Comparison of ENCODE assay signal across 10 mouse cellular contexts in genomic region chr1:172631721-172632120, GRCm38 (mm10). TPM values are rescaled to one million over a fixed set of nuclear protein-coding genes. Genes with fewer than 3 reads are reported as not detected.
DNase-seq lines count a peak whose midpoint lies in the region; ATAC-seq and TF ChIP-seq lines count a peak whose summit lies in the region.
"Had no signal": no experiment of that assay in that cellular context is flagged by ENCODE, and none has a peak within 500 bp of the region (broad histone marks: within the 10 kb centered on the region; RNA-seq: fewer than 3 reads in every experiment).

No protein-coding gene starts in this region.

- 0 out of 2 replicates have a peak overlapping the region, but pooled peaks have one; percentile 63 for H3K4me3 ChIP-seq in hindbrain, embryonic 15.5 days
- no peak overlapping the region for H3K4me3 ChIP-seq in hindbrain, embryonic 12.5 days
- H3K4me3 ChIP-seq in midbrain, embryonic 14.5 days (replicated peaks; ENCODE audit: low read depth, low read length), result no peak overlapping the region
- no peak overlapping the region for H3K4me3 ChIP-seq in midbrain, embryonic 16.5 days (ENCODE audit: low read depth, low read length)
- no peak overlapping the region for H3K4me3 ChIP-seq in thymus, adult 2 months (ENCODE audit: control insufficient read depth, insufficient read depth, low read length)

- H3K36me3 ChIP-seq in hindbrain, embryonic 15.5 days, result no peaks in the 10 kb centered on the region
- no peaks in the 10 kb centered on the region for H3K36me3 ChIP-seq in hindbrain, embryonic 12.5 days
- H3K36me3 ChIP-seq in midbrain, embryonic 14.5 days (ENCODE audit: control insufficient read depth, insufficient read depth, low read length), result no peaks in the 10 kb centered on the region
- H3K36me3 ChIP-seq in midbrain, embryonic 16.5 days (ENCODE audit: control insufficient read depth, insufficient read depth, low read length), result no peaks in the 10 kb centered on the region
- no peaks in the 10 kb centered on the region for H3K36me3 ChIP-seq in thymus, adult 2 months (ENCODE audit: control insufficient read depth, insufficient read depth, low read length)

- no peak for TF ChIP-seq POLR2A in thymus, adult 2 months (IDR thresholded peaks at IDR 0.05; ENCODE audit: control insufficient read depth, extremely low read depth, insufficient read depth, low read length, poor library complexity)

- no peaks in the 10 kb centered on the region for H3K4me1 ChIP-seq in hindbrain, embryonic 15.5 days (replicated peaks)
- H3K4me1 ChIP-seq in hindbrain, embryonic 12.5 days, result no peaks in the 10 kb centered on the region
- no peaks in the 10 kb centered on the region for H3K4me1 ChIP-seq in midbrain, embryonic 14.5 days (ENCODE audit: control insufficient read depth, insufficient read depth, low read length)
- H3K4me1 ChIP-seq in midbrain, embryonic 16.5 days (ENCODE audit: control insufficient read depth, insufficient read depth, low read length), result peaks cover 4% of the 10 kb centered on the region; the same call in 1 of the 2 replicates
- H3K4me1 ChIP-seq in thymus, adult 2 months (replicated peaks; ENCODE audit: control insufficient read depth, insufficient read depth, low read length), result no peaks in the 10 kb centered on the region

- WGBS in hindbrain, embryonic 15.5 days, result 88% methylated on average over 5 of the region's 5 CpGs
- WGBS in hindbrain, embryonic 12.5 days, result 92% methylated on average over 5 of the region's 5 CpGs
- 86% methylated on average over 5 of the region's 5 CpGs for WGBS in midbrain, embryonic 14.5 days
- WGBS in midbrain, embryonic 16.5 days, result 84% methylated on average over 5 of the region's 5 CpGs
- 92% methylated on average over 5 of the region's 5 CpGs for WGBS in thymus, adult 2 months

- no peak overlapping the region for H3K9ac ChIP-seq in hindbrain, embryonic 15.5 days
- no peak overlapping the region for H3K9ac ChIP-seq in hindbrain, embryonic 12.5 days
- no peak overlapping the region for H3K9ac ChIP-seq in midbrain, embryonic 14.5 days (replicated peaks; ENCODE audit: low read length)
- H3K9ac ChIP-seq in midbrain, embryonic 16.5 days (ENCODE audit: low read depth, low read length), result no peak overlapping the region

- 0 out of 2 replicates have a peak overlapping the region, but pooled peaks have one; percentile 74 for H3K4me2 ChIP-seq in hindbrain, embryonic 15.5 days
- H3K4me2 ChIP-seq in hindbrain, embryonic 12.5 days (replicated peaks), result no peak overlapping the region
- peak overlapping the region; percentile 75; the same call in 1 of the 2 replicates for H3K4me2 ChIP-seq in midbrain, embryonic 14.5 days (ENCODE audit: low read length)
- no peak overlapping the region for H3K4me2 ChIP-seq in midbrain, embryonic 16.5 days (ENCODE audit: low read length)

- ATAC-seq in hindbrain, embryonic 15.5 days (ENCODE audit: low FRiP score, low read depth), result no peak
- ATAC-seq in hindbrain, embryonic 12.5 days (ENCODE audit: low FRiP score), result no peak
- no peak for ATAC-seq in midbrain, embryonic 14.5 days (ENCODE audit: low FRiP score, low TSS enrichment)
- ATAC-seq in midbrain, embryonic 16.5 days, result no peak

- H3K27me3 ChIP-seq in hindbrain, embryonic 15.5 days, result no peaks in the 10 kb centered on the region
- H3K27me3 ChIP-seq in hindbrain, embryonic 12.5 days, result no peaks in the 10 kb centered on the region
- H3K27me3 ChIP-seq in midbrain, embryonic 14.5 days (ENCODE audit: control insufficient read depth, insufficient read depth, low read length), result no peaks in the 10 kb centered on the region
- H3K27me3 ChIP-seq in midbrain, embryonic 16.5 days (ENCODE audit: control insufficient read depth, insufficient read depth, low read depth, low read length), result no peaks in the 10 kb centered on the region
- H3K27me3 ChIP-seq in thymus, adult 2 months (ENCODE audit: control insufficient read depth, insufficient read depth, low read length), result no peaks in the 10 kb centered on the region
- H3K27me3 ChIP-seq: Patski had no signal

- no peak for TF ChIP-seq CTCF in thymus, adult 2 months (IDR thresholded peaks at IDR 0.05; ENCODE audit: borderline replicate concordance, control insufficient read depth, extremely low read depth, insufficient read depth, low read length, poor library complexity)

- no peak overlapping the region for H3K27ac ChIP-seq in hindbrain, embryonic 15.5 days (replicated peaks)
- H3K27ac ChIP-seq in hindbrain, embryonic 12.5 days, result no peak overlapping the region
- no peak overlapping the region for H3K27ac ChIP-seq in midbrain, embryonic 14.5 days (replicated peaks; ENCODE audit: low read depth, low read length)
- no peak overlapping the region for H3K27ac ChIP-seq in midbrain, embryonic 16.5 days (ENCODE audit: low read length)
- no peak overlapping the region for H3K27ac ChIP-seq in thymus, adult 2 months (ENCODE audit: control insufficient read depth, insufficient read depth, low read length)

- DNase-seq in cerebellum, adult 9-10 months, result peak; percentile 35
- DNase-seq in cerebellum, postnatal 14 days, result no peak
- no peak for DNase-seq in midbrain, embryonic 14.5 days
- no peak for DNase-seq in thymus, adult 2 months
- DNase-seq in spleen, adult 18-20 months, result no peak

- no peaks in the 10 kb centered on the region for H3K9me3 ChIP-seq in hindbrain, embryonic 15.5 days
- H3K9me3 ChIP-seq in hindbrain, embryonic 12.5 days (replicated peaks), result no peaks in the 10 kb centered on the region
- no peaks in the 10 kb centered on the region for H3K9me3 ChIP-seq in midbrain, embryonic 14.5 days (ENCODE audit: control insufficient read depth, low read length)
- no peaks in the 10 kb centered on the region for H3K9me3 ChIP-seq in midbrain, embryonic 16.5 days (replicated peaks; ENCODE audit: control insufficient read depth, low read length, poor library complexity, severe bottlenecking)

RNA-seq across cellular contexts. Expression of gene Dusp23, which starts 1.0 kb away (rescaled TPM):
- 8.5 and 10.1 TPM in 2 replicates for polyA plus RNA-seq in hindbrain, embryonic 15.5 days (2015; fragmentation: Nextera tagmentation; extraction: Ambion mirVana)
- polyA plus RNA-seq in hindbrain, embryonic 12.5 days (2016; fragmentation: Nextera tagmentation; extraction: Ambion mirVana), result 7.9 and 8.6 TPM in 2 replicates
- 6.3 and 8.7 TPM in 2 replicates for polyA plus RNA-seq in midbrain, embryonic 14.5 days (2014; fragmentation: Nextera tagmentation; extraction: Ambion mirVana)
- 7.1 and 8.0 TPM in 2 replicates for polyA plus RNA-seq in midbrain, embryonic 16.5 days (2015; fragmentation: Nextera tagmentation; extraction: Ambion mirVana)
- polyA plus RNA-seq in thymus, adult 2 months (2012; rRNA removed), result 14.2 and 16.1 TPM in 2 replicates

RNA-seq across cellular contexts. Expression of gene Fcrl6, which starts 29.4 kb away (rescaled TPM):
- 0.22 and 0.26 TPM in 2 replicates for polyA plus RNA-seq in hindbrain, embryonic 15.5 days (2015; fragmentation: Nextera tagmentation; extraction: Ambion mirVana)
- 0.34 TPM in 1 of 2 replicates, not detected in the other for polyA plus RNA-seq in hindbrain, embryonic 12.5 days (2016; fragmentation: Nextera tagmentation; extraction: Ambion mirVana)
- polyA plus RNA-seq in midbrain, embryonic 14.5 days (2014; fragmentation: Nextera tagmentation; extraction: Ambion mirVana), result 0.14 TPM in 1 of 2 replicates, not detected in the other
- 0.09 and 0.12 TPM in 2 replicates for polyA plus RNA-seq in midbrain, embryonic 16.5 days (2015; fragmentation: Nextera tagmentation; extraction: Ambion mirVana)
- polyA plus RNA-seq in thymus, adult 2 months (2012; rRNA removed), result not detected in 2 replicates
- polyA plus RNA-seq: C2C12, Patski had no signal

RNA-seq across cellular contexts. Expression of gene Slamf8, which starts 41.4 kb away (rescaled TPM):
- 0.13 TPM in 1 of 2 replicates, not detected in the other for polyA plus RNA-seq in hindbrain, embryonic 15.5 days (2015; fragmentation: Nextera tagmentation; extraction: Ambion mirVana)
- not detected in 2 replicates for polyA plus RNA-seq in hindbrain, embryonic 12.5 days (2016; fragmentation: Nextera tagmentation; extraction: Ambion mirVana)
- 0.42 TPM in 1 of 2 replicates, not detected in the other for polyA plus RNA-seq in midbrain, embryonic 14.5 days (2014; fragmentation: Nextera tagmentation; extraction: Ambion mirVana)
- not detected in 2 replicates for polyA plus RNA-seq in midbrain, embryonic 16.5 days (2015; fragmentation: Nextera tagmentation; extraction: Ambion mirVana)
- 7.2 and 10.9 TPM in 2 replicates for polyA plus RNA-seq in thymus, adult 2 months (2012; rRNA removed)
- polyA plus RNA-seq: C2C12, Patski had no signal

Comparison
In these comparisons a context has a peak if more than half of its experiments do, and no peak if none do; other contexts are left out.
1. H3K4me2 ChIP-seq: peak in hindbrain, embryonic 15.5 days (single experiment) and midbrain, embryonic 14.5 days (single experiment); none in hindbrain, embryonic 12.5 days (single experiment) and midbrain, embryonic 16.5 days (single experiment).